Mouse (Mus musculus): Measurements from ENCODE around the gene Gabrg3. TPM values are rescaled to one million over a fixed set of nuclear protein-coding genes. Genes with fewer than 3 reads are reported as not detected.

Gabrg3 gene
- polyA plus RNA-seq, 1 experiment: not detected

DNA sequence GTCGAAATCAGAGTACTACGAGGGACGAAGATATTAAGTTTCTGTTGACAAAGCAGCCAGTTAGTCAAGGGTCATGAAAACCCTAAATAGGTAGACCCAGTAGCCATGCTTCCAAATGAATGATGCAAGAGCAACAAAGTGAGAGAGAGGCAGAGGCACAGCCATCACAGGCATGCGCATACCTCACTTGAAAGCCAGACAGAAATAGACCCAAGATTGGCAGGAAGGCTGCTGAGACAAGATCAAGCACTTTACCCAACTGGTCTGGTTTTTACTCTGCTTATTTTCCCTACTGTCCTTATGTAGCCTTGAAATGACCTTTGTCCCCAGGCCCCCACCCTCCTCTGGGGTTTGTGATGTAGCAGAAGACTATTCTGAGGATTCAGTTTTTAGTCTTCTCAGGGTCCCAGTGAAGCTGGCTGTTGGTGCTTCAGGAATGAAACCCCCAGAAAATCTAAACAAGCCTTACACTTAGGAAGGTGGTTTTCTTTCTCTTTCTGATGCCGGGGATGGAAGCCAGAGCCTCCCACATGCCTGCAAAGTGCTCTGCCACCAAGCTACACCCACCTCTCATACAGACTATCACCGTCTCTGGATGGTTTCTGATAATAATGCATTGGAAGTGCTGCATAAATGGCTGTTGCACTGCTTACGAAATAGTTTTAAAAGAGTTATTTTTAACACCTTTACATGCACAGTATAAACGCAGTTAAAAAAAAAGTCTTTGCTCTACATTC, 30.3 kb downstream of the Gabrg3 start:
- Histone ChIP-seq H3K4me1 (ENCODE audit: control insufficient read depth, insufficient read depth, insufficient read length, low read length) (no peaks in the 10 kb centered on the region), H3K27ac (replicated peaks; ENCODE audit: low read depth, low read length) (no peak overlapping the region), H3K4me3 (ENCODE audit: insufficient read depth, low read depth, low read length) (no peak overlapping the region)

DNA sequence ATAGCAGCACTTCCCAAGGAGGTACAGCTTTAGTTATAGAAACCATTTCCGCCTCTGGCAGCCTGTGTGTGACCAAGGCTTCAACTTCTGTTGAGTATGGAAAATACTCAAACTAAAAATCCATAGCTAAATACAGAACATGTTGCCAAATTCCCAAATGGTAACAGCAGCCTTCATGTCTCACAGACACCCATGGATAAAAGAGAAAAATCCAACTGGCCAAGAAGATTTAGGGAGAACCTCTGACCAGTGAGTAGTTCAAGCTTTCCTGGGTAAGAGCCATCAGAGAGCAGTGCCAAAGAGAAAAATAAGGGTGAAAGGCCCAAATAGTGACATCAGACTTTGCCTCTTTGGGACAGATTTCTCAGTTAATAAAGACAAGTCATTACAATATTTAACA, 38.2 kb downstream of the Gabrg3 start:
- no peaks in the 10 kb centered on the region for H3K4me1 ChIP-seq (ENCODE audit: control insufficient read depth, insufficient read depth, insufficient read length, low read length)
- H3K27ac ChIP-seq (replicated peaks; ENCODE audit: low read depth, low read length): no peak overlapping the region
- no peak overlapping the region for H3K4me3 ChIP-seq (ENCODE audit: insufficient read depth, low read depth, low read length)

DNA sequence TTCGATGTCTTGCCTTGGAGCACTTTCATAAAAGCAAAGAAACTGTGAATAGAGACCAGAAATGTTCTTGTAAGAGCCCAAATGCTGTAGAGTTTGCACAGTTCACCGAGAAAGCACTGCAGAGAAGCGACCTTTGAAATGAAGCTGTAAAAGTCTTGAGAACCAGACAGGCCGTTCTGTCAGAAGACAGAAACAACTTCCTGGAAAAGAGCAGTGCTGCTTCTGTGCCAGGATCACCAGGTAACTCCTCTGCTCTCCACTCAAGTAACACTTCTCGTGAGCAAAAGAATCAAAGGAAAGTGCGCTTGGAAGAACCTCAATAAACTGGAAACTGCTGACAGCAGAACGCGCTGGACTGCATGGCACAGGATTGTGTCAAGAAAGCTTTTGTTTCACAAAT, 45.1 kb downstream of the Gabrg3 start:
- Histone ChIP-seq H3K4me1 (ENCODE audit: control insufficient read depth, insufficient read depth, insufficient read length, low read length) (no peaks in the 10 kb centered on the region), H3K27ac (replicated peaks; ENCODE audit: low read depth, low read length) (no peak overlapping the region)

DNA sequence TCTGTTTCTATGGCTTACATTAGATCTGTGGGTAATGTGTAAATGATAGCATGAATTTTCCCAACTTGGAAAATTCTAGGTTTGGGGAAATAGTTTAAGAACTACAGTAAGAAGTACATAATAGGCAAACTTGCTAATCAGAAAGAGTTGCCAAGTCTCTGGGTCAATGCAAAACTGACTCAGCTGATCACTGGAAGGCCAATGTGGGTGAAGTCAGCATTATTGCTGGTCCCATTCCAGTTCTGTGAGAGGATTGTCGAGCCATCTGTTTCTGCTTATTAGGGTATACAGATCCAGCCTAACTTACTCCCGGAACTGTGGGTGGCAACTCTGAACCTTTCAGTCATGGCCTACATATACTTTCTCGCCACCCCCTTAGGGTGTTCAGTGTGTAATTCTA, 55.8 kb downstream of the Gabrg3 start:
- Histone ChIP-seq H3K27ac (replicated peaks; ENCODE audit: low read depth, low read length) (no peak overlapping the region), H3K4me3 (ENCODE audit: insufficient read depth, low read depth, low read length) (no peak overlapping the region), H3K4me1 (ENCODE audit: control insufficient read depth, insufficient read depth, insufficient read length, low read length) (no peaks in the 10 kb centered on the region)

More for the DNA sequence above, 45.1 kb downstream of the Gabrg3 start:
- H3K4me3 ChIP-seq (ENCODE audit: insufficient read depth, low read depth, low read length): no peak overlapping the region

DNA sequence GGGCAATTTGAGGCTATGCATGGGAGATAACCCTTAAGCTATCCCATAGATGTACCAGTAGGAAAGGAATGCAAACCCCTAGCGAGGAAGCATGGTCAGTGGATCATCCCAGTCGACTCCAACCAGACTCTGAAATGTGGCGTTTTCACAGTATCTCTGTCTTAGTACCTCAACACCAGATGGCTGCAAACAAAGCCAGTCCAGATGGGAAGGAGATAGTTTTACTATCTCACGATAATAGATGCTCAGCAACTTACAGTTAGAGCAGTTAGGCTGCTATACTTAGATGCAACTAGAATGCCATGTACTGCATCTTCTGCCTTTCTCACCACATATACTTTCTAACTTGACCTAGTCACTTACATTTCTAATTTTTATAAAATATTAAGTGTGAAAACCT, 56.7 kb downstream of the Gabrg3 start:
- Histone ChIP-seq H3K4me1 (ENCODE audit: control insufficient read depth, insufficient read depth, insufficient read length, low read length) (no peaks in the 10 kb centered on the region), H3K4me3 (ENCODE audit: insufficient read depth, low read depth, low read length) (no peak overlapping the region), H3K27ac (replicated peaks; ENCODE audit: low read depth, low read length) (no peak overlapping the region)

DNA sequence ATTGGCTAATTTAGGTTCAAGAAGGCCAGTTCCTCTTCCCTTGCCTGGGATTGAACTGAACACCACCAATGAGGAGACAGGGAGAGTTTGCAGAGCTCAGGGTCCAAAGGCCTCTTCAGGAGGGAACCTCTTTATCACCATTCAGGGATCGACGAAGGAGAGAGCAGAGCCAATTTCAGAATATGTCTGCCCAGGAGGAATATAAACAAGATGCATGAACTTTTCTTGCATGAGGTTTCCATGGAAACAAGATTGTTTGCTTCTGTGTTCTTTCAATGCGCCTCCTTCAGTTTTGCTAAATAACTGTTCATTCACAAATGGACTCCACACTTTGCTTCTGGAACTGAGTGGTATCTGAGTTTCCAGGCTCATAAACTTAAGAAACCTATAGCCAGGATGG, 62.5 kb downstream of the Gabrg3 start:
- H3K4me3 ChIP-seq (ENCODE audit: insufficient read depth, low read depth, low read length): no peak overlapping the region
- H3K27ac ChIP-seq (replicated peaks; ENCODE audit: low read depth, low read length): no peak overlapping the region

DNA sequence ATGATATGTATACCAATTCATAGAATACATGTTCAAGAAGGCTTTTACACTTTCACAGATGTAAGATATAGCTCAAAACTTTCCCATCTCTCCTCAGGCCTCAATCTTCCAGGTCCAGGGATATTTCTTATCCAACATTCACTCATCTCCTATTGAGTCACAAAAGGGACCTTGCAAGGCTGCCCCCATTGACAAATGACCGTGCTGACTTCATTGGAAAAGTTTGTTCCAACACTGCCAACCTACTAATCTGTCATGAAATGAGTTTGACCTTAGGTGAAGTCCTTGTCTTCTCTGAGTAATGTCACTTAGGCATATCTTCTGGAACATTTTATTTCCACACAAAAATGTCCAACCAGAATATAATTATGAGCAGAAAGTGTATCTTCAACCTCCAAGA, 64.9 kb downstream of the Gabrg3 start:
- Histone ChIP-seq H3K27ac (replicated peaks; ENCODE audit: low read depth, low read length) (no peak overlapping the region), H3K4me3 (ENCODE audit: insufficient read depth, low read depth, low read length) (no peak overlapping the region), H3K4me1 (ENCODE audit: control insufficient read depth, insufficient read depth, insufficient read length, low read length) (no peaks in the 10 kb centered on the region)

More for the DNA sequence above, 62.5 kb downstream of the Gabrg3 start:
- no peaks in the 10 kb centered on the region for H3K4me1 ChIP-seq (ENCODE audit: control insufficient read depth, insufficient read depth, insufficient read length, low read length)

DNA sequence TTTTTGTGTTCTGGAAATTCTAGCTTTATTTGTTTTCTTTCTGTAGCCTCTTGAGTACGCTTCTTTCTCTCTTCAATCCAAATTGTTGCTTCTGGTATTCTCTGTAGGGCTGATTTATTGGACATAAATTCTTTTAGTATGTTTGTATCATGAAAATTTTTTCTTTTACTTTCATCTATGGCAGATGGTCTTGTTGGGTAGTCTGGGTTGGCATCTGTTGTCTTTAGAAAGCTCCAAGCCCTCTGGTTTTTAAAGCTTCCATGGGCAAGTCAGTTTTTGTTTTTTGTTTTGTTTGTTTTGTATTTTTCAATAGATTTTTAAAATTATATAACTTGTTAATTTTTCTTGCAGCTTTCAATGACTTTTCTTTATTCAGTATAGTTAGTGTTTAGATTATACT, 72.0 kb downstream of the Gabrg3 start:
- no peak overlapping the region for H3K27ac ChIP-seq (replicated peaks; ENCODE audit: low read depth, low read length)
- H3K4me1 ChIP-seq (ENCODE audit: control insufficient read depth, insufficient read depth, insufficient read length, low read length): no peaks in the 10 kb centered on the region
- H3K4me3 ChIP-seq (ENCODE audit: insufficient read depth, low read depth, low read length): no peak overlapping the region

DNA sequence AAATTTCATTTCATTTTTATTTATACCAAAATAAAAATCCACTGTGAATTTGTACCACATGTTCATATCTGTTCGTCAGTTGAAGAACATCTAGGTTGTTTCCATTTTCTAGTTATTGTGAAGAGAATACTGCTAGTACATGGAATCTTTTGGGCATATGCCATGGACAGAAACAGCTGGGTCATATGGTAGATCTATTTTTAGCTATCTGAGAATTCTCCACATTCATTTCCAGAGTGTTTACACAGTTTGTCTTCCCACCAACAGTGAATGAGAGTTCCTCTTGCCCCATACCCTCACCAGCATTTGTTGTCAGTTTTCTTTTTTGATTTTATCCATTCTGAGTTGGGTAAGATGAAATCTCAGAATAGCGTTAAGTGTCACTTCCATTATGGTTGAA, 75.0 kb downstream of the Gabrg3 start:
- Histone ChIP-seq H3K27ac (replicated peaks; ENCODE audit: low read depth, low read length) (no peak overlapping the region), H3K4me1 (ENCODE audit: control insufficient read depth, insufficient read depth, insufficient read length, low read length) (no peaks in the 10 kb centered on the region), H3K4me3 (ENCODE audit: insufficient read depth, low read depth, low read length) (no peak overlapping the region)

DNA sequence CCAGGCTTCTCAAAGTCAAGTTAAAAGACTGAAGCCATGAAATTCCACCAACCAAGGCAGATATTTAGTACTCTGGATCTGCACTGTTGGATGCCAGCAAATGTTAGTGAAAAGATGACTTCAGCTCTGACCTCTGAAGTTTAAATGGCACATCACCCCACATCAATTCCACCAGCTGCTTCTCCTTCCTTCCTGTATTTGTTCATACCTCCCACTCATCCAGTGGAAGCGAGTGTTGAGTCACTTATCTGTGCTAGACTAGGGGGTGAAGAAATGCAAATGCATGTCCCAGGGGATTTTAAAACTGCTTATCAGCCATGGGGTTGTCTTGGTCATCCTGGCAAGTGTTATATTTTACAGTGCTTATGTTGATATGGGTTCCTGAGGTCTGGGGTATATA, 79.7 kb downstream of the Gabrg3 start:
- no peaks in the 10 kb centered on the region for H3K4me1 ChIP-seq (ENCODE audit: control insufficient read depth, insufficient read depth, insufficient read length, low read length)
- no peak overlapping the region for H3K4me3 ChIP-seq (ENCODE audit: insufficient read depth, low read depth, low read length)
- no peak overlapping the region for H3K27ac ChIP-seq (replicated peaks; ENCODE audit: low read depth, low read length)

DNA sequence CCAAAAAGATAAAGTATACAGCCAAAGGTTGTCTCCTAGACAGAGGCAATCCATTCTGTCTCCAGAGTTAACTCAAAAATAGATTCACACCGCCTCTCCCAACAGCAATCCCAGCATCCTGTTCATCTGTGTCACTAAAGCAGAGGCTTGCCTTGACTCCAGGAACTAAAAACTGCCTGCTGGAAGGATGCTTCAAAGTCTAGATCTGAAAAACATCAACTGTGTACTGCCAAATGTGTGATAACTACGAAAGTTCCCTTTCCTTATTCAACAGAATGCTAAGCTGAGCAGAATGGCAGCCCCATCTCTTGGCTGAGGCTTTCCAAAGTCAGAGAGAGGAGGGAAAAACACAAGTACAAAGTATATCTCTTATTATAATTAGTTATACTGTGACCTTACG, 90.3 kb downstream of the Gabrg3 start:
- Histone ChIP-seq H3K4me3 (ENCODE audit: insufficient read depth, low read depth, low read length) (no peak overlapping the region), H3K4me1 (ENCODE audit: control insufficient read depth, insufficient read depth, insufficient read length, low read length) (no peaks in the 10 kb centered on the region), H3K27ac (replicated peaks; ENCODE audit: low read depth, low read length) (no peak overlapping the region)

DNA sequence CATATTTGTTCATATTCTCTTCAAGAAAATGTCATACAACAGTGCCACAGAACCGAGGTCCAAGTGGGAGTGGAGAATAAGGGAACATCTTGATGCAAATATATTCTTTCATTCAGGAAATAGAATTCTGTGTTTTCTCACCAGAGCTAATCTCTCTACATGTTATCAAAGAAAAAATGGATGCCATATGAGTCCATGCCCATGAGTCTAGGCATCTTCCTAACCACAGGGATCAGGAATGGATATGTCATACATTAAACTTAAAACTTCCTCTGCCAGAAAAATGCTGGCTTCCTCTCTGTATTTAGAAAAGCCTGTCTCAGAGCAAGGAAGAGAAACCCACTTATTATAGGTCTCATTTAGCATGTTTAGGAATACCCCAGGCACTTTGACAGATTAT, 92.9 kb downstream of the Gabrg3 start:
- no peak overlapping the region for H3K27ac ChIP-seq (replicated peaks; ENCODE audit: low read depth, low read length)
- no peak overlapping the region for H3K4me3 ChIP-seq (ENCODE audit: insufficient read depth, low read depth, low read length)
- no peaks in the 10 kb centered on the region for H3K4me1 ChIP-seq (ENCODE audit: control insufficient read depth, insufficient read depth, insufficient read length, low read length)

DNA sequence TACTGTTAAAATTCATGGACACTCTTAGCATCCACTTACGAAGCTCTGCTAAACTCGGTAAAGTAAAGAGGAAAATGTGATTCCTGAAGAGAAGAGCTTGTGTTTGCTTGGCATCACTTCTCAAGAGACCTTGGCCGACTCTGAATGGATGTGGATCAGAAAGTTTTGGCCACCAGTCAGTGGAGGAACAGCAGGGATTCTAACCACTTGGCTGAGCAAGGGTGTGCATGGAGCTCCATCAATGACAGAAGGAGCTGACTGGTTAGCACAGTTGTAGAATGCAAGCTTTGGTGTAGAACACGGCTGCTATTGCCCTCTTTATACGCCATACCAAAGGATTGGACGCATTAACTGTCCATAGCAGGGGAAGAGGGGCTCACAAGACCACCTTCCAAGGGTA, 93.4 kb downstream of the Gabrg3 start:
- Histone ChIP-seq H3K4me1 (ENCODE audit: control insufficient read depth, insufficient read depth, insufficient read length, low read length) (no peaks in the 10 kb centered on the region), H3K27ac (replicated peaks; ENCODE audit: low read depth, low read length) (no peak overlapping the region), H3K4me3 (ENCODE audit: insufficient read depth, low read depth, low read length) (no peak overlapping the region)

DNA sequence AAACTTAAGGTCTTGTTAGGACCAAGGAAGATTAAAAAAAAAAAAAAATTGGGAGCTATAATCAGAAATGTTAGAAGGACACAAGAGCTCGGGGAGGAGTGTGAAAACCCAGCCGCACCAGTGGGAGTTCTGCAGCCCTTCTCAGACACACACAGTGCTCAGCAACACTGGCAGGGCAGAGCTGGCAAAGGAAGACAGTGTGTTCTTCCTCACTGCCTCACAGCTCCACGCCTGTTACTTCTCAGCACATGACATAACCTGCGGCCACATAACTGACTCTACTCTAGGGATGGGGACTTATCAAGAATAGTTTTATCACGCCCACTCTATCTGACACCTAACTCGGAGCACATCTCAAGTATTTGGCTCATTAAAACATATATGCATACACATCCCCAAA, 103.8 kb downstream of the Gabrg3 start:
- Histone ChIP-seq H3K27ac (replicated peaks; ENCODE audit: low read depth, low read length) (no peak overlapping the region), H3K4me3 (ENCODE audit: insufficient read depth, low read depth, low read length) (no peak overlapping the region), H3K4me1 (ENCODE audit: control insufficient read depth, insufficient read depth, insufficient read length, low read length) (no peaks in the 10 kb centered on the region)

DNA sequence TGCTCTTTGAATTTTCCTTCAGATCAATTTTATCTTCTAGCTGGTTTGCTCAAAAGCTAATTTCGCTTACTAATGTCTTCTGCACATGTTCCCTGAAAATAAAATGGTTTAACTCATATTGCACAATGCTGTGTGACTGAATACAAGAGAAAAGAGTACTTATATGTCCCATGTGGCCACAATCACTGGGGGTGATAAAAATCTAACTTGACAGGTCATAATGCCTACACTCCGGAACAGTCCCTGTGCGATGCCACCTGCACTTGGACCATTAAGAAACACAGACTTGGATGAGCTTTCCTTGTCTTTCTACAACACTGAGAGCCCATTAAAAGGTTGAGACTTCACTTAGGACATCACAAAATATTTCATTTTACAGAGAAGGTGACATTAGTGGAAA, 108.1 kb downstream of the Gabrg3 start:
- Histone ChIP-seq H3K27ac (replicated peaks; ENCODE audit: low read depth, low read length) (no peak overlapping the region), H3K4me1 (ENCODE audit: control insufficient read depth, insufficient read depth, insufficient read length, low read length) (no peaks in the 10 kb centered on the region), H3K4me3 (ENCODE audit: insufficient read depth, low read depth, low read length) (no peak overlapping the region)

DNA sequence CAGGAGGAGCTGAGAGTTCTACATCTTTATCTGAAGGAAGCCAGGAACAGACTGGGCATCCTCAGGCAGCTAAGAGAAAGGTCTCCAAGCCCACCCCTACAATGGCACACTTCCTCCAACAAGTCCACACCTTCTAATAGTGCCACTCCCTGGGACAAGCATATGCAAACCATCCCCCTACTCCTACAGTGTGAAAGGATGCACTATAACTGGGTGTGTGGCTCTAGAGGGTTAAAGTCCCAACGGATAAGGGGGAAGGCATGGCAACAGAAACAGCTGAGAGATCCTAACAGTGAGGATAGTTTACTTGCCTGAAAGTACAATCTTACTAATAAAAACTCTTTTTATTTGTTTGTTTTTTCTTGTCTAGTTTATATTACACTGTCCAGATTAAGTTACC, 126.8 kb downstream of the Gabrg3 start:
- no peak overlapping the region for H3K27ac ChIP-seq (replicated peaks; ENCODE audit: low read depth, low read length)
- no peak overlapping the region for H3K4me3 ChIP-seq (ENCODE audit: insufficient read depth, low read depth, low read length)
- H3K4me1 ChIP-seq (ENCODE audit: control insufficient read depth, insufficient read depth, insufficient read length, low read length): no peaks in the 10 kb centered on the region
